Mouse (Mus musculus): ENCODE results near the gene Lsm6.

Gene Lsm6

GRCm38 (mm10) chr8:78801201-78801600 is 19.7 kb downstream of the Lsm6 start:
- no peak for DNase-seq

- DNase-seq = no peak
Observed at GRCm38 (mm10) chr8:78798671-78799070, 22.3 kb downstream of the Lsm6 start.

- DNase-seq = no peak
Observed at GRCm38 (mm10) chr8:78797985-78798384, 23.0 kb downstream of the Lsm6 start.

GRCm38 (mm10) chr8:78793231-78793630 is 27.7 kb downstream of the Lsm6 start:
- DNase-seq = no peak

- DNase-seq = no peak
Observed at GRCm38 (mm10) chr8:78776816-78777215, 44.1 kb downstream of the Lsm6 start.

- no peak for DNase-seq
Observed at GRCm38 (mm10) chr8:78771256-78771655, 49.7 kb downstream of the Lsm6 start.

- DNase-seq = no peak
Observed at GRCm38 (mm10) chr8:78770584-78770983, 50.4 kb downstream of the Lsm6 start.

GRCm38 (mm10) chr8:78765556-78765955 is 55.4 kb downstream of the Lsm6 start:
- DNase-seq = no peak

- no peak for DNase-seq
Observed at GRCm38 (mm10) chr8:78764976-78765375, 56.0 kb downstream of the Lsm6 start.

- DNase-seq = no peak
Observed at GRCm38 (mm10) chr8:78759139-78759538, 61.8 kb downstream of the Lsm6 start.

- DNase-seq = no peak
Observed at GRCm38 (mm10) chr8:78754986-78755385, 66.0 kb downstream of the Lsm6 start.
